Mouse (Mus musculus): Measurements from ENCODE around the gene Zbed3. TPM values are rescaled to one million over a fixed set of nuclear protein-coding genes. Genes with fewer than 3 reads are reported as not detected.
A peak's percentile ranks its signal among the peaks of the same experiment; 100 is the strongest.
"Not testable (repeated sequence)": the region's sequence is repeated elsewhere in the genome, so short reads cannot be mapped to it uniquely, and the experiment has no call there.

Zbed3 gene
- polyA plus RNA-seq, 1 experiment from 2014 or later, result 47.2 TPM

GRCm38 (mm10) chr13:95374701-95375553 lies 51.5 kb downstream of the Zbed3 start, which contains the start of gene Aggf1:
Gene Aggf1, minus strand, starts transcription at chr13:95375352.
- in situ Hi-C loops (cut with MboI; ENCODE audit: low pct_unique_long_range_greater_than_20kb), result no loop called here
- ATAC-seq (peak; percentile 91), DNase-seq (ENCODE audit: low read depth, low spot score) (peak; percentile 62)
- no peaks in the 10 kb centered on the region for H3K27me3 ChIP-seq
- no peak for TF ChIP-seq CTCF (IDR thresholded peaks at IDR 0.05)
- CTCF ChIA-PET, result interaction anchor here (1.1 to 1.4 kb wide), 2 partner anchors 8 to 19 kb away, joined by 3 to 5 read pairs; no protein-coding TSS in a partner anchor
- POLR2A ChIA-PET, result interaction anchor here (0.6 to 1.2 kb wide), 2 partner anchors 207 to 346 kb away, joined by 3 to 5 read pairs; no protein-coding TSS in a partner anchor

GRCm38 (mm10) chr13:95375554-95375914 lies 52.1 kb downstream of the Zbed3 start:
- no peaks in the 10 kb centered on the region for H3K27me3 ChIP-seq
- CTCF ChIA-PET, result interaction anchor here (1.1 to 1.4 kb wide), 2 partner anchors 9 to 18 kb away, joined by 3 to 5 read pairs; no protein-coding TSS in a partner anchor
- ATAC-seq (peak; percentile 20), DNase-seq (ENCODE audit: low read depth, low spot score) (no peak)
- TF ChIP-seq CTCF (IDR thresholded peaks at IDR 0.05), result no peak
- in situ Hi-C loops (cut with MboI; ENCODE audit: low pct_unique_long_range_greater_than_20kb), result no loop called here
- POLR2A ChIA-PET, result interaction anchor here (1.2 kb wide), 1 partner anchor 345 kb away, joined by 3 read pairs; no protein-coding TSS in a partner anchor

- in situ Hi-C loops (cut with MboI; ENCODE audit: low pct_unique_long_range_greater_than_20kb); CTCF ChIA-PET; POLR2A ChIA-PET; DNase-seq (ENCODE audit: low read depth, low spot score); H3K27me3 ChIP-seq; ATAC-seq: not testable (repeated sequence)
These were observed 53.4 kb downstream of the Zbed3 start for GRCm38 (mm10) chr13:95376689-95377289.

GRCm38 (mm10) chr13:95378696-95379095 lies 55.3 kb downstream of the Zbed3 start:
- no peaks in the 10 kb centered on the region for H3K27me3 ChIP-seq
- DNase-seq (ENCODE audit: low read depth, low spot score) (no peak), ATAC-seq (no peak)
- POLR2A ChIA-PET, result no interaction called here
- in situ Hi-C loops (cut with MboI; ENCODE audit: low pct_unique_long_range_greater_than_20kb), result no loop called here
- CTCF ChIA-PET, result no interaction called here
- TF ChIP-seq CTCF (IDR thresholded peaks at IDR 0.05), result no peak

- TF ChIP-seq CTCF (IDR thresholded peaks at IDR 0.05), result no peak
- POLR2A ChIA-PET, result no interaction called here
- H3K27me3 ChIP-seq, result no peaks in the 10 kb centered on the region
- CTCF ChIA-PET, result no interaction called here
- ATAC-seq (no peak), DNase-seq (ENCODE audit: low read depth, low spot score) (no peak)
- in situ Hi-C loops (cut with MboI; ENCODE audit: low pct_unique_long_range_greater_than_20kb), result no loop called here
These were observed 59.0 kb downstream of the Zbed3 start for GRCm38 (mm10) chr13:95382418-95382817.

Other genes with a start within 250 kb of the Zbed3 start
- 1.2 TPM for gene Pde8b, start 73.3 kb upstream of the Zbed3 start, polyA plus RNA-seq (2021)
- 46.6 TPM for gene Aggf1, start 51.7 kb downstream of the Zbed3 start, polyA plus RNA-seq (2021)
- gene Crhbp, start 121.3 kb downstream of the Zbed3 start, polyA plus RNA-seq (2021), result not detected
- not detected for gene S100z, start 155.1 kb downstream of the Zbed3 start, polyA plus RNA-seq (2021)
- 34.4 TPM for gene F2rl1, start 201.6 kb downstream of the Zbed3 start, polyA plus RNA-seq (2021)